Mouse (Mus musculus) adipose tissue, adult 10 weeks (tissue): ENCODE measurements around the gene Cyfip2. TPM values are rescaled to one million over a fixed set of nuclear protein-coding genes. Genes with fewer than 3 reads are reported as not detected.

Experiments used
- polyA plus RNA-seq: library from polyadenylated mRNA; stranded (reverse); fragments of 350-450 nt; fragmentation: Illumina TruSeq; extraction: RNeasy Lipid Tissue Mini Kit (QIAGEN cat#74804); gene quantifications from one replicate; pipeline ENCODE4 v1.2.3, GENCODE M21; 2014; ENCODE audit warnings: low read depth, low replicate concordance

Gene Cyfip2
- 3.8 TPM for polyA plus RNA-seq

DNA sequence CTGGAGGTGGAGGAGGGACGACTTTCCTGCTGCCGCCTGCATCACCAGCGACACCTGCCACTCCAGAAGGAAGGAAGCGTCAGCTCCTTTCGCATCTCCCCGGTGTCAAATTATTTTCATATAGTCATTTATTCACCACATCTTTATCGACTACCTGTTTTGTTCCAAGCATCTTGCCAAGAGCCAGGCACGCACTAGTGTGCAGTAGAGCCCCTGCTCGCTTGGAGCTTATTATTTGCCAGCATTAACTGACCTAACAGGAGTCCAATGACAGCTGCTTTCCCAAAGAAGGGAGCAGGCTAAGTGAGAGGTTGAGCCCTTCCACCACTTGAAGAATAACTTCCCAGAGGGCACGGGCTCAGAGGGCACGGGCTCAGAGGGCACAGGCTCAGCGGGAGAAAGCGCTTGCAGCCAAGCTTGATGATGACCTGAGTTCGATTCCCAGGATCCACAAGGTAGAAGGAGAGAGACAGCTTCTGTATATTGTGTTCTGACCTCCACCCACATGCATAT lies at the start of gene Cyfip2:
Gene Cyfip2, minus strand, starts transcription at position 337 of the 513 bp plus-strand sequence.

DNA sequence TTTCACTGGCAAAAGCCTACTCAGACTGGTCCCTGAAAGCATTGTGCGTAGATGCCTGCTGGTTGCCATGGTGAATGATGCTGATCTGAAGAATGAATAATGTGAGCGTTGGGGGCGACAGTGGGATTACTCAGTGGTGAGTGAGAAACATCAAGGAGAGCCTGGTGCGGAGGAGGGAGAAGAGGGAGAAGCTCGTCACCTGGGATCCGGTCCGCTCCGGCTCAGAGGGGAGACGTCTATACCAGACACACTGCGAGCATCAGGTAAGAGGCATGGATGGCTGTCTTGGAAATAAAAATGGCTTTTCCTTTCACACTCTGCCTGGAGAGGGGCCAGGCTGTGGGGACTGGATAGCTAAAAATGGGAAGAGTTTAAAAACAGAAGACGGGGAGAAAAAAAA lies 77.3 kb downstream of the Cyfip2 start, which contains the start of gene Fndc9:
Gene Fndc9, plus strand, starts transcription at position 198 of the 400 bp plus-strand sequence.

DNA sequence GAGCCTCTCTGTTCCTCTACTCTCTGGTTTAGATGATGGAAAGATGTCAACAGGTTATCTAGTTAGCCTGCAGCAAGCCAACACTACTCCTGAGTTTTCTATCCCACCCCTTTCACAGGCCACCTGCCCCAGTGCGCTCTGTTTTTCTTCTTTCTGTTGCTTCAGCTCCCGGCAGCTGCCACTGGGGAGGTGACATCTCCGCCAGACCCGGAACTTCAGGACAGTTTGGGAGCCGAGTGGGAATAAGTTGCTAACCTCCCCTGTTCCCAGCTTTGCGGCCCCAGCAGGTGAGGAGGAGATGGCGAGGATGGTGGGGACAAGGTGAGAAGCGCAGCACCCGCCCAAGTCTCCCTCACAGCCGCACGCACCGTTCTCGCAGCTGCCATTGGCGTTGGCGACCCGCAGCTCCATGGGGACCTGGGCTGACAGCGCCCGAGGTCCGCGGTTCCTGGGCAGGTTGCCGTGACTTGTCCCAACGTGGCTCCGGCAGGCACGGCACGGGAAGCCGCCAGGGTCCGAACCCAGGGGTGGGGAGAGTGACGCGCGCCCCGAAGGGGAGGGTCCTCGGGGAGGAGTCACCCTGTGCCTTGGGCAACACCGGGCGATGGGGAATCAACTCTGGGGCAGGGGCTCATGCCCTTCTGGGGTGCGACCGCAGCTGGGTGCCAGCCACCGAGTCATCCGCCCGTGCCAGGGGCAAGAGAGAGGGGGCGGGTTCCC lies 146.6 kb downstream of the Cyfip2 start, which contains the start of gene Nipal4:
Gene Nipal4, minus strand, starts transcription at position 643 of the 720 bp plus-strand sequence.

Other genes with a start within 250 kb of the Cyfip2 start
- gene Nipal4, start 146.4 kb downstream of the Cyfip2 start, polyA plus RNA-seq, result 2.9 TPM
- not detected for gene Fndc9, start 77.3 kb downstream of the Cyfip2 start, polyA plus RNA-seq
- 0.29 TPM for gene Itk, start 76.7 kb upstream of the Cyfip2 start, polyA plus RNA-seq
- 2.3 TPM for gene Fam71b, start 83.7 kb upstream of the Cyfip2 start, polyA plus RNA-seq
- 41.2 TPM for gene Med7, start 124.1 kb upstream of the Cyfip2 start, polyA plus RNA-seq
- gene Havcr2, start 142.1 kb upstream of the Cyfip2 start, polyA plus RNA-seq, result 1.2 TPM
- gene Gm12169, start 211.4 kb upstream of the Cyfip2 start, polyA plus RNA-seq, result not detected